Mouse (Mus musculus) kidney, adult 2 months (tissue): ENCODE measurements around the gene Pfdn4. TPM values are rescaled to one million over a fixed set of nuclear protein-coding genes. Genes with fewer than 3 reads are reported as not detected.
A peak's percentile ranks its signal among the peaks of the same experiment; 100 is the strongest.

Experiments
- DNase-seq: peaks from one replicate; pipeline ENCODE4 v3.0.0; 2021
- H3K27ac ChIP-seq: fragments of 200-500 bp; 2 replicates; pipeline ENCODE4 v1.5.1; 2012; ENCODE audit warnings: low read depth, low read length, control low read depth, inconsistent platforms; ENCODE audit not compliant: insufficient read depth
- H3K27me3 ChIP-seq: fragments of 200-500 bp; replicated peaks from 2 replicates; pipeline ENCODE4 v1.6.1; 2012; ENCODE audit warnings: mild to moderate bottlenecking, moderate library complexity, low read length, inconsistent platforms; ENCODE audit not compliant: control insufficient read depth, insufficient read depth
- H3K36me3 ChIP-seq: fragments of 200-500 bp; 2 replicates; pipeline ENCODE4 v1.6.1; 2012; ENCODE audit warnings: mild to moderate bottlenecking, moderate library complexity, low read length, inconsistent platforms; ENCODE audit not compliant: control insufficient read depth, insufficient read depth
- H3K4me1 ChIP-seq: fragments of 200-500 bp; 2 replicates; pipeline ENCODE4 v1.6.1; 2011; ENCODE audit warnings: low read length; ENCODE audit not compliant: control insufficient read depth, insufficient read depth
- H3K4me3 ChIP-seq: fragments of 200-500 bp; 2 replicates; pipeline ENCODE4 v1.5.1; 2011; ENCODE audit warnings: mild to moderate bottlenecking, low read depth, low read length, control low read depth; ENCODE audit not compliant: insufficient read depth
- CTCF ChIP-seq: fragments of 200-500 bp; conservative IDR thresholded peaks from 2 replicates; pipeline ENCODE4 v1.5.1; 2011; ENCODE audit warnings: low read depth, mild to moderate bottlenecking, control low read depth, low read length, moderate library complexity, mixed read lengths; ENCODE audit not compliant: insufficient read depth, insufficient read length
- POLR2A ChIP-seq: fragments of 200-500 bp; IDR thresholded peaks from one replicate; pipeline ENCODE4 v1.6.1; 2011; ENCODE audit warnings: low read depth, low read length, control low read depth
- WGBS: fragments of 180-500 bp; shearing (Covaris S2); methylation state at CpG from one replicate; pipeline ENCODE4 v1.1.7; 2018; 5-methylcytosine and 5-hydroxymethylcytosine counted together
- polyA plus RNA-seq: library from polyadenylated mRNA; depleted of rRNA; stranded (reverse); fragments of >200 nt; gene quantifications from 2 replicates; pipeline ENCODE4 v1.2.3, GENCODE M21; 2012

Pfdn4 gene
- polyA plus RNA-seq, 1 experiment = 5.6 TPM

DNA sequence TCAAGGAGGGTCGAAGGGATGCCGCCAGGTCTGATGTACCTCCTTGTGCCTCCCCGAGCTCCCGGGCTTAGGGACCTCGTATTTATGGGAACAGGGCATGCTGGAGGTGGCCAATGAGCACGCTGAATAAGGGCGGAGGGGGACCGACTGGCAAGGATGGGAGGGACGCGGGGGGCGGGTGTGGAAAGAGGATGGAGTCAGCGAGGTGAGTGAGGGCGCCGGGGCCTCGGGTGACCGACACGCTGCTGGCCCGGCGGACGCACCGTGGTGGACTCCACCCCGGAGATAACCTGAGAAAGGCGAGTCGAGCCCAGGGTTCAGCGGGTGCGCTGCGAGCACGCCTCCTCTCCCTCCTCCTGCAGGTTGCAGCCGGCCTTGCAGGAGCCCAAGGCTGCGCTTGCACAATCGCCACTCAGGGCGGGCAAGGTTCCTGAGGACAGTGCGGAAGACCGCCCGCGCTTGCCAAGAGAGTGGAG lies 901 bp downstream of the Pfdn4 start, which contains the start of gene Cyp24a1:
Cyp24a1 (minus strand) TSS at position 55 of the 476 bp plus-strand sequence.
- TF ChIP-seq CTCF = peak; percentile 52
- TF ChIP-seq POLR2A = no peak
- peak; percentile 89 for DNase-seq
- 2% methylated on average over 35 of the region's 36 CpGs for WGBS
- 0 out of 2 replicates have a peak, but pooled peaks cover 3% of the 10 kb centered on the region for H3K27me3 ChIP-seq
- peak within 1 kb of the TSS; percentile 0; the same call in 1 of the 2 replicates for H3K4me3 ChIP-seq
- peaks cover 5% of the 10 kb centered on the region; the same call in 1 of the 2 replicates for H3K4me1 ChIP-seq
- H3K27ac ChIP-seq = no peak within 1 kb of the TSS; the same call in 1 of the 2 replicates
- H3K36me3 ChIP-seq = no peaks in the 10 kb centered on the region

DNA sequence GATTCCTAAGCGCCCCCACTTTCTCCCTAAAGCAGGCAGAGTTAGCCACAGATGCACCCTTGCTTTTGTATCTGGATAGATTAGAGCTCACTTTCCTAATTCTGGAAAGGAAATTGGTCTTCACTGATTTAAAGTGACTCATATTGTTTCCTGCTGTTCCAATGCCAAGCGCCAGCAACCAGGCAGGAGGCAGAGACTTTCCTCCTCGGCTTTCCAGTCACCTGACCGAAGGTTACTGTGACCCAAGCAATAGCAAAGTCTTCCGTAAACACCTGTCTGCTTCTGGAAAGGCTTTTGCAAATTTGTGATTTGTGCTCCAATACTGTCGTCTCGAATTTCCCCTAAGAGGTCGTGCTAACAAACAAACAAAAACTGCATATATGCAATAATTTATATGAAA lies 1.8 kb downstream of the Pfdn4 start:
- H3K27ac ChIP-seq = no peak overlapping the region; the same call in 1 of the 2 replicates
- H3K27me3 ChIP-seq = 0 out of 2 replicates have a peak, but pooled peaks cover 3% of the 10 kb centered on the region
- WGBS = 27% methylated on average over 8 of the region's 8 CpGs
- peak; percentile 48 for DNase-seq
- H3K36me3 ChIP-seq = no peaks in the 10 kb centered on the region
- TF ChIP-seq POLR2A (no peak), CTCF (no peak)
- peaks cover 5% of the 10 kb centered on the region; the same call in 1 of the 2 replicates for H3K4me1 ChIP-seq
- H3K4me3 ChIP-seq = no peak overlapping the region

DNA sequence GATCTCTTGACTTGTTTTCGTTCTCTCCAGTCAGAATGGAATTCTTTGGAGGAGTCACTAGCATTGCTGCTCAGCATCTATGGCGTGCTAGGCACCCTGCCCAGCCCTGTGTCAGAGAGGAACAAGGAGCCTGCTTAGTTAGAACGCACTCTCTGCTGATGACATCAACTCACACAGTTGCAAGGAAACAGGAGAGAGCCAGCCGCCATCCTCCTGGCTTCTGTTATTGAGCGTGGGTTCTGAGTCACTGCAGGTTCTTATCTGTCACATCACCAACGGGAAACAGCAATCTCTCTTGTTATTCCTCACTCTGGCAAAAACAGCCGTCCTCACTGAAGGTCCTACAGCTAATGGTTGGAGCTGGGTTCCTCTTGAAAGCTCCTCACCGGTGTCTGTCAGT lies 7.1 kb downstream of the Pfdn4 start:
- no peak overlapping the region for H3K27ac ChIP-seq
- WGBS = 58% methylated on average over 8 of the region's 8 CpGs
- H3K27me3 ChIP-seq = no peaks in the 10 kb centered on the region

DNA sequence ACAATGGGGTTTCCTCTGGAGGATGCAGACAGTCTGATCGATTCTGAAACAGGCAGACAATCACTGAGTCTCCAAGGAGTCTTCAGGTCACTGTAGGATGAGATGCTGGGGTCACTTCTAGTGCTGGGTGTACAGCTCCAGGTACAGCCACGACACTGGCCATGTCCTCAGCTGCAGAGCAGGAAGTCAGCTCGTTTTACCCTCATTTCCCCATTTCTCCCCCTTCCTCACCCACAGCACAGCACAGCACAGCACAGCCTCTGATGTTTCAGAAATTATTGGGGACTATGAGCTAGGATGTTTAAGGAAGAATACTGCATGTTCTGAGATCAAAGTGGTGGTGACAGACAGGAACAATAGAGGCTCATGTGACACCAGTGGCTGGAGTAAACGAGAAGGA lies 7.8 kb downstream of the Pfdn4 start:
- Histone ChIP-seq H3K4me3 (no peak overlapping the region), H3K27me3 (no peaks in the 10 kb centered on the region), H3K27ac (no peak overlapping the region), H3K4me1 (peaks cover 2% of the 10 kb centered on the region; the same call in 1 of the 2 replicates), H3K36me3 (no peaks in the 10 kb centered on the region)
- WGBS = 39% methylated on average over 4 of the region's 4 CpGs
- no peak for DNase-seq
- TF ChIP-seq CTCF (no peak), POLR2A (no peak)

More for the DNA sequence above, 7.1 kb downstream of the Pfdn4 start:
- H3K36me3 ChIP-seq = no peaks in the 10 kb centered on the region
- no peak for DNase-seq
- no peaks in the 10 kb centered on the region for H3K4me1 ChIP-seq
- no peak overlapping the region for H3K4me3 ChIP-seq
- TF ChIP-seq CTCF (no peak), POLR2A (no peak)

DNA sequence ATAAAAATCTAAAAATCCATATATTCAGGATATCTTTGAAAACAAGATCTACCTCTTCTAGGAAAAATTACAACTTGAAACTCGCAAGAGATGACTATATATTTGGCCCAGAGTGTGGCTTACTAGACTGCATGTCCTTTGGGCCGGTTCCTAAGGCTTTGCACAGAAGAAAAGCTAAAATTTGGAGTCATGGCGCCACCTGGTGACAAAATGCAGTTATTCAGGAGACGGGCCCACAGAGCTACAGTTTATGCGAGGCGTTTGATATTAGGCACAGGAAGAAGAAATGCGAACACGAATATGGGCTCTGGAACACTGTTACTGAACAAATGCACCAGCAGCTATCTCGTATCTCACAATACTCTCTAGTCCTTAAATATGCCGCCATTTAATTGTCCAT lies 11.5 kb downstream of the Pfdn4 start:
- H3K27me3 ChIP-seq = no peaks in the 10 kb centered on the region
- H3K36me3 ChIP-seq = no peaks in the 10 kb centered on the region
- DNase-seq = peak; percentile 87
- TF ChIP-seq POLR2A (no peak), CTCF (peak; percentile 88)
- H3K27ac ChIP-seq = no peak overlapping the region
- peaks cover 8% of the 10 kb centered on the region; the same call in 1 of the 2 replicates for H3K4me1 ChIP-seq
- no peak overlapping the region for H3K4me3 ChIP-seq
- WGBS = 4% methylated on average over 10 of the region's 10 CpGs

DNA sequence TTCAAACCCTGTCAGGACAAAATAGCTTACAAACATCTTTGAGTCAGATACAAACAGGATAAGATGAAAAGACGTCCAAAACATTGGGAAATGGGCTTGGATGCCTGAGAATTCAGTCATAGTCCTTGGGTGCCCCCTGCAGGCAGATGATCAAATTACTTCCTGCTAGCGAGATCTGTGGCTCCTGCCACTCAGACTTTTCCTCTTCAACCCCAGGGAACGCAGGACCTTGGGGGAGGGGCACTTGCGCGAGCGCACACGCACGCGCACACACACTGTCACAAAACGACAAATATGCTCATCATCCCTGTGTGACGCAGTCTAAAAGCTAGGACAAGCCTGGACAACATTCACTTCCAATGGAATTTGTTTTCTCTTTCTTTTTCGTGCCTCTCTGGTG lies 12.6 kb downstream of the Pfdn4 start:
- peak; percentile 94 for DNase-seq
- Histone ChIP-seq H3K27ac (no peak overlapping the region), H3K4me1 (peaks cover 8% of the 10 kb centered on the region; the same call in 1 of the 2 replicates), H3K4me3 (peak overlapping the region; percentile 41), H3K27me3 (no peaks in the 10 kb centered on the region), H3K36me3 (no peaks in the 10 kb centered on the region)
- TF ChIP-seq CTCF (peak; percentile 90), POLR2A (no peak)
- 2% methylated on average over 12 of the region's 12 CpGs for WGBS

DNA sequence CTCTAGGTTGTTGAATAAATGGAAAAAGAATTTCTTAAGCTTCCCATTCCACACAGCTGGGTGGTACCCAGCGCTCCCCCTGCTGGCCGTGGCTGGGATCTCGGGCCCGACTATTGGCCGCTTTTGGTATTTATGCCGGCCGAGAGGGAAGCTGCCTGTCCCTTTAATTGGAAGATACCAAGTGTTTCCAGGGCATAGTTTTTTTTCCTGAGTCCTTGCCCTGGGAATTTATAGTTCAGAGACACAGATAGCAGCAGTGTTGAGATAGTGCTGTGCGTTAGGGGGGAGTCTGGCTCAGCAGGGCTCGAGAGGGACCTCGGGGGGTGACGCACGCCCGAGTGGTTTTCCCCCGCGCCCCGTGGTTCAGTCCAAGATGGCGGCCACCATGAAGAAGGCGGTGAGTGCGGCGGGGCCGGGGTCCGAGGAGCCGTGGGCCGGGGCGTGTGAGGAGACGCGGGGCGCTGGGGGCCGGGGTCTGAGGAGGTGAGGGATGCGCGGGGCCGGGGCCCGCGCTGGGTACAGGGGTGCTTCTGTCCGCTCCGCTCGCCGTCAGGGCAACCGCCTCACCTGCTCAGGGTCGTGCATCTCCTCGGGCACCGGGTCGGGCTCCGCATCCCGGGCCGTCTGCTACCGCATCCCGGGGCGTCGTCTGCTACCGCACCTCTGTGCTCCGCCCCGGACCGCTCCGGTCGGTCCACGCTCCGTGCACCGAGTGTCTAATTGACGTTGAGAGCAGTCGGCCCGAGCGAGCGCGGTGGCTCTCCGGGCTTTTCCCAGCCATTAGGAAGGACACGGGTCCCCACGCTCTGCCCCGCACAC lies 15.1 kb downstream of the Pfdn4 start:
- 1% methylated on average over 69 of the region's 69 CpGs for WGBS
- TF ChIP-seq POLR2A (peak; percentile 19), CTCF (peak; percentile 93)
- DNase-seq = peak; percentile 95

More for the DNA sequence above, 15.1 kb downstream of the Pfdn4 start:
- Histone ChIP-seq H3K27me3 (no peaks in the 10 kb centered on the region), H3K27ac (peak overlapping the region; percentile 97), H3K4me3 (peak overlapping the region; percentile 93), H3K4me1 (peaks cover 8% of the 10 kb centered on the region; the same call in 1 of the 2 replicates), H3K36me3 (no peaks in the 10 kb centered on the region)
